Mouse (Mus musculus) spleen, adult 2 months (tissue): Measurements from ENCODE around the gene Ncoa3. TPM values are rescaled to one million over a fixed set of nuclear protein-coding genes. Genes with fewer than 3 reads are reported as not detected.

ENCODE experiments used
- DNase-seq, 2 experiments: peaks; one replicate each; pipeline versions ENCODE4 v3.0.0 to v3.0.0-alpha.2; 2012 to 2021; ENCODE audit warnings: low spot score in 2 of 2, low read depth in 1 of 2
- H3K27ac ChIP-seq: fragments of 200-500 bp; 2 replicates; pipeline ENCODE4 v1.5.1; 2012; ENCODE audit warnings: low read length, inconsistent platforms; ENCODE audit not compliant: insufficient read depth
- H3K27me3 ChIP-seq: fragments of 200-500 bp; 2 replicates; pipeline ENCODE4 v1.6.1; 2012; ENCODE audit warnings: mild to moderate bottlenecking, moderate library complexity, low read length, inconsistent platforms; ENCODE audit not compliant: control insufficient read depth, insufficient read depth
- H3K36me3 ChIP-seq: fragments of 200-500 bp; 2 replicates; pipeline ENCODE4 v1.6.1; 2012; ENCODE audit warnings: mild to moderate bottlenecking, low read length, inconsistent platforms; ENCODE audit not compliant: control insufficient read depth, insufficient read depth
- H3K4me1 ChIP-seq: fragments of 200-500 bp; 2 replicates; pipeline ENCODE4 v1.6.1; 2011; ENCODE audit warnings: inconsistent platforms; ENCODE audit not compliant: control insufficient read depth, insufficient read depth, insufficient read length
- H3K4me3 ChIP-seq: fragments of 200-500 bp; 2 replicates; pipeline ENCODE4 v1.5.1; 2011; ENCODE audit warnings: mild to moderate bottlenecking, inconsistent platforms; ENCODE audit not compliant: insufficient read depth, insufficient read length; ENCODE audit errors: extremely low read depth
- CTCF ChIP-seq: fragments of 200-500 bp; IDR thresholded peaks from 2 replicates; pipeline ENCODE4 v1.5.1; 2011; ENCODE audit warnings: mild to moderate bottlenecking, inconsistent platforms; ENCODE audit not compliant: insufficient read depth, insufficient read length, insufficient replicate concordance; ENCODE audit errors: extremely low read depth
- POLR2A ChIP-seq: fragments of 200-500 bp; IDR thresholded peaks from 2 replicates; pipeline ENCODE4 v1.6.1; 2011; ENCODE audit warnings: low read depth, low read length, inconsistent platforms
- WGBS: fragments of 180-500 bp; shearing (Covaris S2); methylation state at CpG from one replicate; pipeline ENCODE4 v1.1.7; 2018; 5-methylcytosine and 5-hydroxymethylcytosine counted together
- polyA plus RNA-seq: library from polyadenylated mRNA; depleted of rRNA; stranded (reverse); fragments of >200 nt; gene quantifications from 2 replicates; pipeline ENCODE4 v1.2.3, GENCODE M21; 2012

Gene Ncoa3
- polyA plus RNA-seq, 1 experiment = 48.4 TPM

- 82% methylated on average over 5 of the region's 5 CpGs for WGBS
These were observed 76.7 kb downstream of the Ncoa3 start for GRCm38 (mm10) chr2:166069164-166069563.

DNA sequence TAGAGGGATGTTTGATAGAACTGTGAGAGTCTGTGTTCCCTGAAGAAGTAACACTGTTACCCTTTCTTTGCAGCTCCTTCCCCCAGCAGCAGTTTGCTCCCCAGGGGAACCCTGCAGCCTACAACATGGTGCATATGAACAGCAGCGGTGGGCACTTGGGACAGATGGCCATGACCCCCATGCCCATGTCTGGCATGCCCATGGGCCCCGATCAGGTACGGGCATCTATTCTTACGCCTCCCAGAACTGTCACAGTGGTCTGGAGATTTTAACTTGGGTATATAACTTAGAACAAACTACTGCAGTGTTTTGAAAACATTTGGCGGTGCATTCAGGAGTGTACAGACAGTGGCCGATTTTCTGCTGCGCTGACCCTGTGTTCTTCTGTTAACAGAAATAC, 77.3 kb downstream of the Ncoa3 start:
- TF ChIP-seq POLR2A = no peak
- no peak for TF ChIP-seq CTCF
- no peak overlapping the region for H3K27ac ChIP-seq
- WGBS = 96% methylated on average over 7 of the region's 7 CpGs
- no peak overlapping the region for H3K4me3 ChIP-seq
- no peaks in the 10 kb centered on the region for H3K4me1 ChIP-seq
- H3K27me3 ChIP-seq = no peaks in the 10 kb centered on the region
- no peak for DNase-seq
- peaks cover 59% of the 10 kb centered on the region for H3K36me3 ChIP-seq

More at GRCm38 (mm10) chr2:166069164-166069563, 76.7 kb downstream of the Ncoa3 start:
- Histone ChIP-seq H3K27ac (no peak overlapping the region), H3K27me3 (no peaks in the 10 kb centered on the region), H3K4me1 (no peaks in the 10 kb centered on the region), H3K36me3 (peaks cover 62% of the 10 kb centered on the region), H3K4me3 (no peak overlapping the region)
- no peak for DNase-seq
- TF ChIP-seq POLR2A (no peak), CTCF (no peak)

- H3K27me3 ChIP-seq = no peaks in the 10 kb centered on the region
- TF ChIP-seq POLR2A = no peak
- no peak for TF ChIP-seq CTCF
- H3K4me1 ChIP-seq = no peaks in the 10 kb centered on the region
- H3K36me3 ChIP-seq = peaks cover 49% of the 10 kb centered on the region
- no peak overlapping the region for H3K27ac ChIP-seq
- no peak overlapping the region for H3K4me3 ChIP-seq
- no peak for DNase-seq
- 94% methylated on average over 5 of the region's 5 CpGs for WGBS
These were observed 79.0 kb downstream of the Ncoa3 start for GRCm38 (mm10) chr2:166071481-166071880.

DNA sequence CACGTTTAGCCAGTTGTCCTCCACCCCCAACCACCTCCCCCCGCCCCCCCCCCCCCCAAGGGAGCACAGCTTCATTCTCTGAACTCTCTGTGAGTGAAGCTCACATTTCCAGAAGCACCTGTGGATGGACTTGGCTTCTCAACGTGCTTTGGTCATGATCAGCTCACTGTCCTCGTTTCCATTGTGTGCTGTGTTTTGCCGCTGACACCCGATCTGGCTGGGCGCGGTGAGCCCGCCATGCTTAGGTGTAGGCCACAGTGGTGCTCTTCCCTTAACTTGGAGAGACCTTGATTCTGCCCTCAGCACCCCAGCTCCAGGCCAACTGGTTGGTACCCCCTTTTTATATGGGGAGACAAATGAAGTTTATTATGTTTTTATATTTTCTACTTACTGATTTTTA, 79.5 kb downstream of the Ncoa3 start:
- H3K4me1 ChIP-seq = no peaks in the 10 kb centered on the region
- TF ChIP-seq POLR2A (no peak), CTCF (no peak)
- no peak overlapping the region for H3K27ac ChIP-seq
- DNase-seq = no peak
- 92% methylated on average over 9 of the region's 9 CpGs for WGBS
- H3K36me3 ChIP-seq = peaks cover 45% of the 10 kb centered on the region
- no peak overlapping the region for H3K4me3 ChIP-seq
- no peaks in the 10 kb centered on the region for H3K27me3 ChIP-seq

GRCm38 (mm10) chr2:166073082-166073481, 80.6 kb downstream of the Ncoa3 start:
- H3K4me3 ChIP-seq = no peak overlapping the region
- no peaks in the 10 kb centered on the region for H3K27me3 ChIP-seq
- peaks cover 34% of the 10 kb centered on the region for H3K36me3 ChIP-seq
- H3K4me1 ChIP-seq = no peaks in the 10 kb centered on the region
- H3K27ac ChIP-seq = no peak overlapping the region
- TF ChIP-seq POLR2A (no peak), CTCF (no peak)
- 90% methylated on average over 10 of the region's 10 CpGs for WGBS
- DNase-seq = no peak

- no peak for TF ChIP-seq CTCF
- no peak for TF ChIP-seq POLR2A
- Histone ChIP-seq H3K27ac (no peak overlapping the region), H3K4me1 (no peaks in the 10 kb centered on the region), H3K36me3 (peaks cover 22% of the 10 kb centered on the region), H3K27me3 (no peaks in the 10 kb centered on the region), H3K4me3 (no peak overlapping the region)
- WGBS = 86% methylated on average over 6 of the region's 6 CpGs
- DNase-seq = no peak
These were observed 81.9 kb downstream of the Ncoa3 start for GRCm38 (mm10) chr2:166074322-166074721.

- WGBS = 84% methylated on average over 9 of the region's 9 CpGs
- no peak for TF ChIP-seq POLR2A
- TF ChIP-seq CTCF = no peak
- Histone ChIP-seq H3K27me3 (no peaks in the 10 kb centered on the region), H3K4me1 (no peaks in the 10 kb centered on the region), H3K4me3 (no peak overlapping the region), H3K36me3 (peaks cover 3% of the 10 kb centered on the region; the same call in 1 of the 2 replicates), H3K27ac (no peak overlapping the region)
- DNase-seq = no peak
These were observed 84.9 kb downstream of the Ncoa3 start for GRCm38 (mm10) chr2:166077371-166077770.
